Mouse (Mus musculus) hindbrain, postnatal 0 days (tissue): ENCODE results near the gene Mpp3. TPM values are rescaled to one million over a fixed set of nuclear protein-coding genes. Genes with fewer than 3 reads are reported as not detected.

Source experiments
- ATAC-seq: fragments of 200-750 bp; cut with Nextera tagmentation; 2 replicates; pipeline ENCODE4 v1.8.0; 2017; ENCODE audit warnings: mild to moderate bottlenecking, moderate TSS enrichment, moderate library complexity
- DNase-seq: peaks from one replicate; pipeline ENCODE4 v3.0.0-alpha.2; 2015; ENCODE audit warnings: low spot score
- H3K27ac ChIP-seq: fragments of 300-500 bp; sonication (generic); 2 replicates; pipeline ENCODE4 v1.5.1; 2014; ENCODE audit warnings: mild to moderate bottlenecking
- H3K27me3 ChIP-seq: fragments of 300-500 bp; sonication (generic); 2 replicates; pipeline ENCODE4 v1.6.1; 2014; ENCODE audit warnings: low read length, mixed read lengths; ENCODE audit not compliant: insufficient read depth
- H3K36me3 ChIP-seq: fragments of 300-500 bp; sonication (generic); 2 replicates; pipeline ENCODE4 v1.6.1; 2014; ENCODE audit warnings: low read length, mixed read lengths; ENCODE audit not compliant: insufficient read depth
- H3K4me1 ChIP-seq: fragments of 300-500 bp; sonication (generic); 2 replicates; pipeline ENCODE4 v1.6.1; 2014; ENCODE audit warnings: antibody characterized with exemption, low read length, mixed read lengths; ENCODE audit not compliant: insufficient read depth
- H3K4me2 ChIP-seq: fragments of 300-500 bp; sonication (generic); 2 replicates; pipeline ENCODE4 v1.6.1; 2014; ENCODE audit warnings: low read depth, mild to moderate bottlenecking, low read length, moderate library complexity, mixed read lengths
- H3K4me3 ChIP-seq: fragments of 300-500 bp; sonication (generic); 2 replicates; pipeline ENCODE4 v1.5.1; 2014; ENCODE audit warnings: low read length
- H3K9ac ChIP-seq: fragments of 300-500 bp; sonication (generic); replicated peaks from 2 replicates; pipeline ENCODE4 v1.6.1; 2014; ENCODE audit warnings: mild to moderate bottlenecking, low read length, moderate library complexity, mixed read lengths
- H3K9me3 ChIP-seq: fragments of 300-500 bp; sonication (generic); 2 replicates; pipeline ENCODE4 v1.6.1; 2016; ENCODE audit warnings: low read length, mixed read lengths
- CTCF ChIP-seq: IDR thresholded peaks from 2 replicates; pipeline ENCODE4 v1.5.1; 2016; ENCODE audit warnings: antibody characterized with exemption, control low read depth, low read depth
- WGBS: fragments of 180-500 bp; shearing (Covaris S2); extraction: QIAGEN DNeasy Blood & Tissue Kit; methylation state at CpG from one replicate; pipeline ENCODE4 v1.1.7; 2014; 5-methylcytosine and 5-hydroxymethylcytosine counted together
- polyA plus RNA-seq: library from polyadenylated mRNA; unstranded; fragments of >200 nt; fragmentation: Nextera tagmentation; extraction: Ambion mirVana; gene quantifications from 2 replicates; pipeline ENCODE4 v1.2.1, GENCODE M21; 2015
- total RNA-seq: library from RNA; depleted of rRNA; stranded (reverse); fragments of >200 nt; gene quantifications from 2 replicates; pipeline ENCODE4 v1.2.3, GENCODE M21; 2014

The Mpp3 gene
- total and polyA plus RNA-seq, 2 experiments from 2014 or later, result 54.1 to 81.3 TPM

GRCm38 (mm10) chr11:102049875-102050482 lies 21.7 kb upstream of the Mpp3 start:
- Histone ChIP-seq H3K4me1 (no peaks in the 10 kb centered on the region), H3K27ac (no peak overlapping the region), H3K27me3 (no peaks in the 10 kb centered on the region), H3K9me3 (0 out of 2 replicates have a peak, but pooled peaks cover 4% of the 10 kb centered on the region), H3K4me2 (no peak overlapping the region), H3K9ac (no peak overlapping the region), H3K4me3 (no peak overlapping the region), H3K36me3 (no peaks in the 10 kb centered on the region)
- TF ChIP-seq CTCF, result no peak
- ATAC-seq (no peak), DNase-seq (no peak)
- WGBS, result 52% methylated on average over 14 of the region's 14 CpGs

GRCm38 (mm10) chr11:102046607-102047006 lies 18.3 kb upstream of the Mpp3 start:
- Histone ChIP-seq H3K27ac (no peak overlapping the region), H3K36me3 (no peaks in the 10 kb centered on the region), H3K4me2 (no peak overlapping the region), H3K27me3 (no peaks in the 10 kb centered on the region), H3K4me1 (no peaks in the 10 kb centered on the region), H3K9me3 (0 out of 2 replicates have a peak, but pooled peaks cover 4% of the 10 kb centered on the region), H3K9ac (no peak overlapping the region), H3K4me3 (no peak overlapping the region)
- ATAC-seq (no peak), DNase-seq (no peak)
- WGBS, result 86% methylated on average over 9 of the region's 9 CpGs
- TF ChIP-seq CTCF, result no peak

- TF ChIP-seq CTCF, result no peak
- DNase-seq (no peak), ATAC-seq (no peak)
- 0 out of 2 replicates have a peak, but pooled peaks cover 4% of the 10 kb centered on the region for H3K9me3 ChIP-seq
- no peak overlapping the region for H3K4me3 ChIP-seq
- H3K4me2 ChIP-seq, result no peak overlapping the region
- no peak overlapping the region for H3K9ac ChIP-seq
- no peaks in the 10 kb centered on the region for H3K4me1 ChIP-seq
- H3K27me3 ChIP-seq, result no peaks in the 10 kb centered on the region
- H3K27ac ChIP-seq, result no peak overlapping the region
- H3K36me3 ChIP-seq, result no peaks in the 10 kb centered on the region
- 84% methylated on average over 7 of the region's 7 CpGs for whole genome bisulfite sequencing
Measured at GRCm38 (mm10) chr11:102044691-102045212, 16.5 kb upstream of the Mpp3 start.

GRCm38 (mm10) chr11:102043381-102043780 lies 15.1 kb upstream of the Mpp3 start:
- WGBS, result 83% methylated on average over 6 of the region's 6 CpGs
- Histone ChIP-seq H3K4me1 (no peaks in the 10 kb centered on the region), H3K27ac (no peak overlapping the region), H3K9ac (no peak overlapping the region), H3K4me2 (no peak overlapping the region), H3K4me3 (no peak overlapping the region), H3K36me3 (no peaks in the 10 kb centered on the region), H3K9me3 (0 out of 2 replicates have a peak, but pooled peaks cover 4% of the 10 kb centered on the region), H3K27me3 (no peaks in the 10 kb centered on the region)
- DNase-seq (no peak), ATAC-seq (no peak)
- no peak for TF ChIP-seq CTCF

GRCm38 (mm10) chr11:102042971-102043370 lies 14.7 kb upstream of the Mpp3 start:
- DNase-seq, result no peak

GRCm38 (mm10) chr11:102041350-102041949 lies 13.2 kb upstream of the Mpp3 start, which contains the start of gene Cd300lg:
Cd300lg (plus strand) TSS chr11:102041509.
- DNase-seq (no peak), ATAC-seq (no peak)
- no peaks in the 10 kb centered on the region for H3K27me3 ChIP-seq
- H3K4me3 ChIP-seq, result no peak within 1 kb of the TSS
- no peak within 1 kb of the TSS for H3K4me2 ChIP-seq
- H3K9ac ChIP-seq, result no peak within 1 kb of the TSS
- 66% methylated on average over 5 of the region's 5 CpGs for WGBS
- no peaks in the 10 kb centered on the region for H3K36me3 ChIP-seq
- H3K4me1 ChIP-seq, result no peaks in the 10 kb centered on the region
- H3K9me3 ChIP-seq, result 0 out of 2 replicates have a peak, but pooled peaks cover 4% of the 10 kb centered on the region
- TF ChIP-seq CTCF, result no peak
- no peak within 1 kb of the TSS for H3K27ac ChIP-seq

More at GRCm38 (mm10) chr11:102042971-102043370, 14.7 kb upstream of the Mpp3 start:
- TF ChIP-seq CTCF, result no peak
- Histone ChIP-seq H3K27me3 (no peaks in the 10 kb centered on the region), H3K4me2 (no peak overlapping the region), H3K9ac (no peak overlapping the region), H3K4me1 (no peaks in the 10 kb centered on the region), H3K9me3 (0 out of 2 replicates have a peak, but pooled peaks cover 4% of the 10 kb centered on the region), H3K4me3 (no peak overlapping the region), H3K36me3 (no peaks in the 10 kb centered on the region), H3K27ac (no peak overlapping the region)
- ATAC-seq, result no peak
- WGBS, result 92% methylated on average over 13 of the region's 14 CpGs

GRCm38 (mm10) chr11:102040646-102041045 lies 12.4 kb upstream of the Mpp3 start:
- DNase-seq, result no peak
- Histone ChIP-seq H3K9me3 (0 out of 2 replicates have a peak, but pooled peaks cover 3% of the 10 kb centered on the region), H3K27me3 (no peaks in the 10 kb centered on the region), H3K27ac (no peak overlapping the region), H3K4me2 (no peak overlapping the region), H3K9ac (no peak overlapping the region), H3K4me1 (no peaks in the 10 kb centered on the region), H3K36me3 (no peaks in the 10 kb centered on the region), H3K4me3 (no peak overlapping the region)
- WGBS, result 73% methylated on average over 4 of the region's 4 CpGs
- no peak for ATAC-seq
- peak; percentile 1; the same call in 1 of the 2 replicates for TF ChIP-seq CTCF
